Mouse (Mus musculus): ENCODE data around the gene Ppp6r2.

GRCm38 (mm10) chr15:89258997-89259396 lies 47.6 kb downstream of the Ppp6r2 start:
- TF ChIP-seq CTCF (IDR thresholded peaks at IDR 0.05; ENCODE audit: low read depth, low read length) (no peak), GATA1 (IDR thresholded peaks at IDR 0.05; ENCODE audit: borderline replicate concordance, low read length) (no peak), POLR2AphosphoS5 (IDR thresholded peaks at IDR 0.05; ENCODE audit: insufficient replicate concordance, low read depth, low read length) (no peak)
